Mouse (Mus musculus) lung, embryonic 16.5 days (tissue): ENCODE data around the gene Tle3. TPM values are rescaled to one million over a fixed set of nuclear protein-coding genes. Genes with fewer than 3 reads are reported as not detected.

Experiments used
- ATAC-seq: fragments of 200-750 bp; cut with Nextera tagmentation; 2 replicates; pipeline ENCODE4 v1.8.0; 2017; ENCODE audit warnings: low read depth, mild to moderate bottlenecking, moderate library complexity
- H3K27ac ChIP-seq: fragments of 300-500 bp; sonication (generic); 2 replicates; pipeline ENCODE4 v1.5.1; 2014; ENCODE audit warnings: mild to moderate bottlenecking, control low read depth, low read length
- H3K27me3 ChIP-seq: fragments of 300-500 bp; sonication (generic); 2 replicates; pipeline ENCODE4 v1.6.1; 2014; ENCODE audit warnings: low read depth, low read length, mixed read lengths; ENCODE audit not compliant: control insufficient read depth, insufficient read depth
- H3K36me3 ChIP-seq: fragments of 300-500 bp; sonication (generic); 2 replicates; pipeline ENCODE4 v1.6.1; 2014; ENCODE audit warnings: low read length; ENCODE audit not compliant: control insufficient read depth, insufficient read depth
- H3K4me1 ChIP-seq: fragments of 300-500 bp; sonication (generic); replicated peaks from 2 replicates; pipeline ENCODE4 v1.6.1; 2014; ENCODE audit warnings: low read length, mixed read lengths; ENCODE audit not compliant: control insufficient read depth, insufficient read depth
- H3K4me2 ChIP-seq: fragments of 300-500 bp; sonication (generic); 2 replicates; pipeline ENCODE4 v1.6.1; 2014; ENCODE audit warnings: low read depth, low read length, control low read depth
- H3K4me3 ChIP-seq: fragments of 300-500 bp; sonication (generic); 2 replicates; pipeline ENCODE4 v1.5.1; 2014; ENCODE audit warnings: mild to moderate bottlenecking, low read length, control low read depth
- H3K9ac ChIP-seq: fragments of 300-500 bp; sonication (generic); 2 replicates; pipeline ENCODE4 v1.6.1; 2014; ENCODE audit warnings: low read length, control low read depth
- H3K9me3 ChIP-seq: fragments of 300-500 bp; sonication (generic); 2 replicates; pipeline ENCODE4 v1.6.1; 2016; ENCODE audit warnings: low read length; ENCODE audit not compliant: control insufficient read depth
- WGBS: fragments of 180-500 bp; shearing (Covaris S2); extraction: QIAGEN DNeasy Blood & Tissue Kit; methylation state at CpG from one replicate; pipeline ENCODE4 v1.1.7; 2014; 5-methylcytosine and 5-hydroxymethylcytosine counted together
- polyA plus RNA-seq: library from polyadenylated mRNA; unstranded; fragments of >200 nt; fragmentation: Nextera tagmentation; extraction: Ambion mirVana; gene quantifications from 2 replicates; pipeline ENCODE4 v1.2.1, GENCODE M21; 2015

Gene Tle3
- polyA plus RNA-seq: 23.3 and 23.4 TPM in 2 replicates

- H3K27me3 ChIP-seq: no peaks in the 10 kb centered on the region
- H3K9ac ChIP-seq: peak within 1 kb of the TSS; percentile 94
- peaks cover 59% of the 10 kb centered on the region for H3K4me1 ChIP-seq
- peak; percentile 72 for ATAC-seq
- H3K27ac ChIP-seq: peak within 1 kb of the TSS; percentile 97
- peak within 1 kb of the TSS; percentile 90 for H3K4me2 ChIP-seq
- under 1% methylated on average over 35 of the region's 35 CpGs for WGBS
- H3K9me3 ChIP-seq: no peaks in the 10 kb centered on the region
- peak within 1 kb of the TSS; percentile 84 for H3K4me3 ChIP-seq
- H3K36me3 ChIP-seq: no peaks in the 10 kb centered on the region
These were observed at the start of gene Tle3 for GRCm38 (mm10) chr9:61371755-61372509. Gene Tle3 (plus strand): TSS chr9:61372366.

- Histone ChIP-seq H3K27me3 (peaks cover 73% of the 10 kb centered on the region), H3K4me2 (no peak overlapping the region), H3K36me3 (no peaks in the 10 kb centered on the region), H3K9me3 (peaks cover 2% of the 10 kb centered on the region; the same call in 1 of the 2 replicates), H3K4me3 (no peak overlapping the region), H3K9ac (no peak overlapping the region), H3K27ac (no peak overlapping the region), H3K4me1 (peaks cover 2% of the 10 kb centered on the region; the same call in 1 of the 2 replicates)
- 75% methylated on average over 5 of the region's 5 CpGs for WGBS
- ATAC-seq: no peak
These were observed 48.9 kb upstream of the Tle3 start for GRCm38 (mm10) chr9:61323221-61323620.

GRCm38 (mm10) chr9:61323879-61324278, 48.3 kb upstream of the Tle3 start:
- Histone ChIP-seq H3K9me3 (no peaks in the 10 kb centered on the region; the same call in 1 of the 2 replicates), H3K4me2 (no peak overlapping the region), H3K9ac (no peak overlapping the region), H3K36me3 (no peaks in the 10 kb centered on the region), H3K27ac (no peak overlapping the region), H3K4me1 (peaks cover 2% of the 10 kb centered on the region; the same call in 1 of the 2 replicates), H3K27me3 (peaks cover 76% of the 10 kb centered on the region), H3K4me3 (no peak overlapping the region)
- ATAC-seq: no peak
- 62% methylated on average over 3 of the region's 3 CpGs for WGBS

GRCm38 (mm10) chr9:61324354-61324753, 47.8 kb upstream of the Tle3 start:
- 0 out of 2 replicates have a peak, but pooled peaks have one; percentile 17 for ATAC-seq
- no peaks in the 10 kb centered on the region for H3K9me3 ChIP-seq
- H3K4me2 ChIP-seq: no peak overlapping the region
- 32% methylated on average over 12 of the region's 12 CpGs for WGBS
- H3K4me3 ChIP-seq: no peak overlapping the region
- H3K36me3 ChIP-seq: no peaks in the 10 kb centered on the region
- H3K9ac ChIP-seq: no peak overlapping the region
- H3K27ac ChIP-seq: no peak overlapping the region
- peaks cover 2% of the 10 kb centered on the region; the same call in 1 of the 2 replicates for H3K4me1 ChIP-seq
- peaks cover 74% of the 10 kb centered on the region for H3K27me3 ChIP-seq

- WGBS: 33% methylated on average over 2 of the region's 2 CpGs
- Histone ChIP-seq H3K4me1 (peaks cover 2% of the 10 kb centered on the region; the same call in 1 of the 2 replicates), H3K27ac (no peak overlapping the region), H3K9me3 (no peaks in the 10 kb centered on the region), H3K4me2 (no peak overlapping the region), H3K9ac (no peak overlapping the region), H3K4me3 (no peak overlapping the region), H3K36me3 (no peaks in the 10 kb centered on the region), H3K27me3 (peaks cover 72% of the 10 kb centered on the region)
- no peak for ATAC-seq
These were observed 47.2 kb upstream of the Tle3 start for GRCm38 (mm10) chr9:61325012-61325411.

GRCm38 (mm10) chr9:61325931-61326351, 46.2 kb upstream of the Tle3 start:
- Histone ChIP-seq H3K4me2 (no peak overlapping the region), H3K9me3 (no peaks in the 10 kb centered on the region), H3K9ac (no peak overlapping the region), H3K4me1 (peaks cover 2% of the 10 kb centered on the region; the same call in 1 of the 2 replicates), H3K27ac (no peak overlapping the region), H3K4me3 (no peak overlapping the region), H3K27me3 (peaks cover 73% of the 10 kb centered on the region), H3K36me3 (no peaks in the 10 kb centered on the region)
- no peak for ATAC-seq
- WGBS: 31% methylated on average over 7 of the region's 7 CpGs

GRCm38 (mm10) chr9:61326922-61327321, 45.2 kb upstream of the Tle3 start:
- Histone ChIP-seq H3K27me3 (peaks cover 65% of the 10 kb centered on the region), H3K36me3 (no peaks in the 10 kb centered on the region), H3K4me2 (no peak overlapping the region), H3K4me1 (peaks cover 2% of the 10 kb centered on the region; the same call in 1 of the 2 replicates), H3K4me3 (no peak overlapping the region), H3K9me3 (no peaks in the 10 kb centered on the region), H3K9ac (no peak overlapping the region), H3K27ac (no peak overlapping the region)
- no peak for ATAC-seq
- WGBS: 67% methylated on average over 8 of the region's 8 CpGs

GRCm38 (mm10) chr9:61328173-61328572, 44.0 kb upstream of the Tle3 start:
- ATAC-seq: no peak
- Histone ChIP-seq H3K9me3 (no peaks in the 10 kb centered on the region), H3K4me2 (no peak overlapping the region), H3K36me3 (no peaks in the 10 kb centered on the region), H3K4me1 (no peaks in the 10 kb centered on the region), H3K4me3 (no peak overlapping the region), H3K27me3 (peaks cover 69% of the 10 kb centered on the region), H3K27ac (no peak overlapping the region), H3K9ac (no peak overlapping the region)
- 80% methylated on average over 5 of the region's 5 CpGs for WGBS

GRCm38 (mm10) chr9:61330747-61331146, 41.4 kb upstream of the Tle3 start:
- 87% methylated on average over 9 of the region's 9 CpGs for WGBS

More at GRCm38 (mm10) chr9:61330747-61331146, 41.4 kb upstream of the Tle3 start:
- Histone ChIP-seq H3K9ac (no peak overlapping the region), H3K4me2 (no peak overlapping the region), H3K9me3 (no peaks in the 10 kb centered on the region), H3K4me1 (no peaks in the 10 kb centered on the region), H3K27ac (no peak overlapping the region), H3K27me3 (peaks cover 70% of the 10 kb centered on the region), H3K4me3 (no peak overlapping the region), H3K36me3 (no peaks in the 10 kb centered on the region)
- no peak for ATAC-seq
